Mouse (Mus musculus): Measurements from ENCODE around the gene Slc13a3.
A peak's percentile ranks its signal among the peaks of the same experiment; 100 is the strongest.

The Slc13a3 gene

DNA sequence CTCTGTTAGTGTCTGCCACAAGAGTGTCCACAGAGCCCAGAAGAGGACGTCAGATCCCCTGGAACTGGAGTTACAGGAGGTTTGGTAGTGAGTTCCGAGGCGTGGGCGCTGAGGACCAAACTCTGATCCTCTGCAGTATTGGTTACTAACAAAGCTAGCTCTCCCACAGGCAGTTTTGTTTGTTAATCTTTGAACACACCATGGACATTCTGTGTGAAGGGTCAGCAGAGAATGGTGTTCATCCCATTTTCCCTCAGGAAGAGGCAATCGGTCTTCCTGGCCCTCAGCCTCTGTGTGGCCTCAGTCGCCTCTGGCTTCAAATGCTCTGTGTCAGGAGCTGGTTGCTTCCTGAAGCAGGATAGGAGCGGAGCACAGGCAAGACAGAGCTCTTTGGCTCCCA, 2.4 kb upstream of the Slc13a3 start:
- no peak for DNase-seq

DNA sequence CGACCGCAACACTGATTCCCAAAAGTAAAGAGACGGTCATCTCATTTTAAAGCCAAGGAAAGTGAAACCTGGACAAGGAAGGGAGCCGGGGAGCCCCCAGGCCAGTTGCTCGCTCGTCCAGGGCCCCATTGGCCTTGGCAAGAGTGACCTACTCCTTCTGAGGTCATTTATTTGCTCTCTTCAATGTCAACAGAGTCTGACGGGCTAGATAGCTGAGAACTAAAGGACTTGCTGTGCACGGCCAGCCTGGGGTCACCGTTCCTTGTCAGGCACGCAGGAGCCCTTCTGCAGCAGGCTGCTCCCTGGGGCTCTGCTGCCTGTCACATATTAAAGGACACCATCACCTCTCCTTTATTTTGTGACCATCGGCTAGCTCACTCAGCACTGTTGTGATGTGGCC, 1.1 kb downstream of the Slc13a3 start:
- no peak for DNase-seq

DNA sequence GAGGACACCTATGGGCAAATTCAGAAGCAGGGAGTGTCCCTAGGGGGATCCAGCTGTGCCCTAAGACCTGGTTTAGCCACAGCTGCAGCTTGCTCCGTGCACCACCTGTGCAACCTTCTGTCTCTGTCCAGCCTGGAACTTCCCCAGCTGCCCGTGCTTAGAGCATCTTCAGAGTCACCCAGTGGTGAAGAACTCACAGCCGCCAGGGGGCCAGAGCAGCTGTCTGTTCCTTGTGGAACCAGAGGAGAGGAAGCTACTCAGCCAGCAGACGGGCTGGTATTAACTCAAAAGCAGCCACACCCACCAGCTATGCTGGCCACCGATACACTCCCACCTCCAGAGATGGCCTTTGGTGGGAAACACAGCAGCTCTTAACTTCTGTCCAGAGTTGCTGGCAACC, 2.9 kb downstream of the Slc13a3 start:
- DNase-seq = peak; percentile 37

DNA sequence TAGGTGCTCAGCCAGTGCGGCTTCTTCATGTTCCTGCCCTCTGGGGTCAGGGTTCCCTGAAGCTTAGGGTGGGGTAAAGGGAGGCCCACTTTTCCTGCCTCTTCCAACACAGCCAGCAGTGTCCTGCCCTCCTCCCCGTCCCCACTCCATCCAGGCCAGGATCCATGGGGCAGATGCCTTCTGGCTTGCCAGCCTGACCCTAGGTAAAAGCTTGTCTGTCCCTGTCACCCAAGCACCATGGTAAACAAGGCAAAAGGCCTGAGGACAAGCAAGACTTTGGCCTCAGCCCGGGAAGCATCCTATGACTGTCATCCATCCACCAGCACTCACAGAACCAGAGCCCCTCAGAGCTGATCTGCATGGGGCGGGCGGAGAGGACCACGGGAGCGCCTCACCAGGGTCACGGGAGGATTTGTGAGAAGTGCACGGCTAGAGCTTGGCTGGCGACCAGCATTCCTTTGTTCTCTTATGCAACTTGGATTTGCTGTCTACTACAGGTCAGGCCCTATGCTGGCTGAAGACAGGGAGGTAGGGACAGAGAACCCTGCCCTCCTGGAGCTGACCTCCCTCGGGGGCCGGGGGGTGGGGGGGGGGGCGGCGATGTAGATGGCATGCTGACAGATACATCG, 5.1 kb downstream of the Slc13a3 start:
- no peak for DNase-seq

DNA sequence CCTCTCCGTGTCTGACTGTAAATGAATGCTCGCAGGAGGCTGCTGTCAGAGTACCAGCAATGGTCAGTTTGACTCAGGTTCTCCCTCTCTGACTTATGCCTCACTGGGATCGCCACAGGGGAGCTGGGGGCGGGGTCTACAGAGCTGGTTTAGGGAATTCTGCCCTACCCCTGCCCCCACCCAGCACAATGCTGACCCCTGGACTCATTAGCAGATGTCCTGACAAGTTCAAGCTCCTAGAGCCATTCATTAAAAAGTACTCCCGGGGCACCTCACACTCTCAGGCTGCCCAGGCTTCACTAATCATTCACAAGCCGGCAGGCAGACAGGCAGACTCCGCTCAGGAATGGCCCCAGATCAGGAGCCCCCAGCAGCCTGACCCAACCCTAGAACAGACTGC, 13.4 kb downstream of the Slc13a3 start:
- no peak for DNase-seq

DNA sequence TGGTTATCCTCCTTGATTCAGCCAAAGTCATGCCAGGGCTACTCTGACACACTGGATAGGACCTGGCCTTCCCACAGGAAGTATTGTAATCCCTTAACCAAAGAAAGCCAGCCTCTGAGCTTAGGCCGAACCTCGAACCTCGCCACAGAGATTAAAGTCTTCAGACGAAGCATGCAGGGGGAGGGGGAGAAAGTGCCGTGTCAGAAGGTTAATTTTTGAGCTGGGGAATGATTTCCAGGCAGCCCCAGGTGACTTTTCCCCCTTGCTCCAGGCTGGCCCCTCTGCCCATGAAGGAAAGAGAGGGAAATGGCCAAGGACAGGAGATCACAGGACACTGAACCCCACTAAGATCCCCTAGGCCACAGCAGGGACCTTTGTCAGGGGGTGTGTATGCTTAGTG, 14.8 kb downstream of the Slc13a3 start:
- no peak for DNase-seq

DNA sequence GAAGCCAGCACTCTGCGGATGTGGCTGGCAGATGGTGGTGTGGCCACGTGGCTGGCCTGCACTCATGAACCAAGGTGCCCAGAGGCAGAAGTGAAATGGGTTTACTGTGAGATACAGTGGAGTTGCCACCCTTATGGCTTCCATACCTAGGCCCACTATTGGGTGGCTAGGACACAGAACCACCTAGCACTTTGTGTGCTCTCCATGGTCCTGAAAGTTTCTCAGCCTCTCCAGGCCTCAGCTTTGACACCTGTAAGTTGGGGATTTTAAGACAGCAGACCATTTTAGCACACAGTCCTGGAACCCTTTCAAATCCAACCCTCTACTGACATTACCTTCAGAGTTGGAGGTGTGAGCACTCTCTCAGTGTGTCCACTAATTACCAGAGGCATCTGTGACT, 16.3 kb downstream of the Slc13a3 start:
- DNase-seq = no peak

DNA sequence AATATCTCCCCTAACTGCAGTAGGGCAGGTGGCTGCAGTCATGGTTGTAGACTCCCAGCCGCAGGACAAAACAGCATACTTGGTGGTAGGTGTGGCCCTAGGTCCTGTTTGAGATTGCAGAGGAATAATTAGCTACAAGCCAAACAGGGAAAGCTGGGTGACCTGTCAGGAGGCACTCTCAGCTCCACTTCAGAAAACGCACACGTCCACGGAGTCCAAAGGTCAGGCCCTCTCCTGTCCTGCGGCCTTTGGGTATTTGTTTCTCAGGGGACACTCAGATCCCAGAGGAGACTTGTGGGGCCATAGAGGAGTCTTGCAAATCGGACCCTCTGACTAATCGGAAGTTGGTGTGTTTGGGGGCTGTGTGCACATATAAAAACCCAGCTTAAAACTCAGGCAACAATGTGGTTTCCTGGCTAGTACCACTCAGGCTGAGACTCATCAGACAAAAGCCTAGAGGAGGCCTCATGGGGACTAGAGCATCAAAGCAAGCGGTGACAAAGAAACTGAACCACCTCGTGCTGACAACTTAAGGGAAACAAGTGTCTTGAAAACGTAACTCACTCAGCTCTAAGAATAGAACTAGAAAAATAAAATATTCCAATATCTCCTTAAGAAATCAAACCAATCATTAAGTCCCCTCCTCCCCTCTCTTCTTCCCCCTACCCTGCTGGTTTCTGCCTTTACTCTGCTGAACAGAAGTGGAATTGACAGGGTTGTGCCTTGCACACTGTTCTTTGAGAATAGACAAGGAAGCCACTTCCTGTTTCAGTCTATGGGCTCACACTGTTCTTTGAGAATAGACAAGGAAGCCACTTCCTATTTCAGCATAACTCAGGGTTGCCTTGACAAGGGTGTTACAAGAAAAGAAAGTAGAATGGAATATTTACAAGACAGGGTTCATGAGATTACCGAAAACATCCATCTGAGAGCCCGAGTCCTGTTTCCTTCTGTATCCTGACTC, 20.0 kb downstream of the Slc13a3 start:
- DNase-seq = no peak

DNA sequence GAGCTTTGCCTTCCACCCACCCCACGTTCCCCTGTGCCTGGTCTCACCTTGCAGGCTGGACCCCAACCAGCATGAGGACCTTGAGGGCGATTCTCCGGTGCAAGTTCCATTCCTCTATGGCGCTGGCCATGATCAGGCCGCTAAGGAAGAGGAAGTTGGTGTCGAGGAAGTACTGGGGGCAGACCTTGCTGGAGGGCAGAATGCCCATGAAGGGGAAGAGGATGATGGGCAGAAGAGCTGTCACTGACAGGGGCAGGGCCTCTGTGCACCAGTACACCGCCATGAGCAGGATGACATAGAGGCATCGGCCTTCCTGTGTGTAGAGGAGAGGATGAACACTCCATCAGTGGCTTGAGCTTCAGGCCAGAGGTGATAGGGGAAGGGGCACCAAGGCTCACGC, 24.6 kb downstream of the Slc13a3 start:
- no peak for DNase-seq

DNA sequence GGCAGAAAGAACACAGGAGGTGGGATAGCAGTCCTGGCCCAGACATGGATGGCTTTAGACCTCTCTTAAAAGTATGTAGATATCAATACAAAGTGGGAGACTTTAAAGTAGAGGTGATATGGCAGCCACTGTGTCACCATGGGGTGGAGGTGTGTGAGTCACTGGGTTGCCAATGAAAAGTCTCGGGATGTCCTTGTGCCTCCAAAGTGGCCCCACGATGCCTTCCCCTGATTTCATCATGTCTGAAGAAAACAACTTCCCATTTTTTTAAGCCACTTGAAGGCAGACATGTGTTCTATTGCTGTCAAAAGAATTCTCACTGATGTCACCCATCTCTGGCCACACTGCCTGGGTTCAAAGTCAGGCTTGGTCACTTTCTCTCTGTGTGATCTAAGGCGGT, 28.2 kb downstream of the Slc13a3 start:
- no peak for DNase-seq

DNA sequence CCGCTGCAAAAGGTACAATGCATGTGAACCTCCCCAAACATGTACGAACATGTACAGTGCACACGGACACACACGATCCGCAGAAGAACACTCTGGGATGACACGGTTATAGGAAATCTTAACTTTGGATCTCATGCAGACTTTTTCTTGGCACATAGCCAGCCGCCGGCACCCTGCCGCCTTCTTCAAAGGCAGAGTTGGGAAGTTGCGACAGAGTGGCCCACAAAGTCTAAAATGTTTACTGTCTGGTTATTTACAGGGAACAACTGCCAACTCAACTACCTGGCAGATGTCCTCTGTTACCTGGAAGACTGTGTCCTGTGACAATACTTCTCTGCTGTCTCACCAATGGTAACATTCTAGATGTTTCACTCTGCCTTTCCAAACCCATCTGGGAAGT, 30.0 kb downstream of the Slc13a3 start:
- DNase-seq = peak; percentile 35

DNA sequence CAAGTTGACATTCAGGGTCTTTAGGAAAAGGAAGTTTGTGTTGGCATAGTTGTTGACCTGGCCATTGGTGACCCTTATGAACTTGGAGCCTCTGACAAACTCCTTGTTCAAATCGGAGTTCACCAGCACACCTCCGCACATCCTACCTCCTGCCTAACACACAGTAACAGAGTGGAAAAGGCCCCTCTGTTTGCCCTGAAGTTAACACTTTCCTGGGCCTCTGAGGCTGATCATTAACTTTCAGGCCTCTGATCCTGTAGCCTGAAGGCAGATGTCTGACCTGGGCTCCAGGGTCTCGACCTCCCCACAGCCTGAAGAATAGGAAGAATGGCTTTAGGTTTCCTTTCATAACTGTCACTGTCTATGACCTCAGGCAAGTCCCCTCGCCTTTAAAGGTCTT, 31.4 kb downstream of the Slc13a3 start:
- DNase-seq = no peak

DNA sequence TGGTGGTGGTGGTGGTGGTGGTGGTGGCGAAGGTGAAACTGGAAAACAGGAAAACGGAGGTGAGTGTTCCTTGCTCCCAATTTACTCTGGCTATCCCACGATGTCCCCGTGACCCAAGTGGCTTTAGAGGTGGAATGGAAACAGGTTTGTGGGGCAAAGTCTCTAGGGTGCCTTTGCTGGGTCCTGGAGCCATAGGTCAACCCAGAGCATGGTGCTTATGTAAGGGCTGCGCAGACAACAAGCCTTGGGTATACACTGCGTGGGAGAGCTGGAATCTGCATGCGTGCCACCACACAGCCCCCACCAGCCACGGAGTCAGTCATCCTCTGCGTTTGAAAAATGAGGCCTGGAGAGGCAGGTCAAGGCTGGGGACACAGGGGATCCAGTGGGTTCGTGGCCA, 33.4 kb downstream of the Slc13a3 start:
- no peak for DNase-seq

DNA sequence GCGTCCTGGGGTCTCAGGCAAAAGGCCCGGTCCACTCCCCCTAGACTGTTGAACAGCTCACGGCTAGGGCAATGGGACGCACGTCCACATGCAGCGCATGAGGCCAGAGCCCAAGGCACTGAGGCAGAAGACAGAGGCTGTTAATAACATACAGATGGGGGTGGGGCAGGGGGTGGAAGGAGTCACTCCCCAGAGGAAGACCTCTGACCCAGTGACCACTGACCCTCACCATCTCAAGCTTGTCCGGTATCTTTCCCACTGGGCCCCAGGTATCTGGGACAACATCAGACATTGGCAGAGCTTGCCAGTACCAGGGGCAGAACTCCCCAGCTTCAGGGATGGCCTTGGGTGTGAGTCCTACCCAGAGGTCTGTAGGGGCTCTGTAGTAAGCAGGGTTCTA, 34.1 kb downstream of the Slc13a3 start:
- DNase-seq = no peak

DNA sequence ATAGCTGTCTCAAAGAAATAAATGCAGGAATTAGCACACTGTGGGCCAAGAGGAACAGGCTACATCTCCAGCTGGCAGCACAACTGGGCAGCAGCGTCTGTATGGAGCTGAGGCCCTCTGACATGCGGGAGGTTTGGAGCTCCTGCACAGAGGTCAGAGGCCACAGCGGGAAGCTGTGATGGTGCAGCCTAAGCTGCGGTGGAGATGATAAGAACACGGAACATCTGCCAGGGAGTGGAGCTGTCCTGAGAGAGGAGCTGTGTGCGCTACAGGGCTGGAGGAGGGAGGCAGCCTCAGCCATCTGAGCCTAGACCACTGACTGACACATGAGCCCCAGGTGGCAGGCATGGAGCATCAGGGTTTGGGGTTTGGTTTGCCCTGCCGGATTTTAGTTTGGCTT, 44.3 kb downstream of the Slc13a3 start:
- no peak for DNase-seq

DNA sequence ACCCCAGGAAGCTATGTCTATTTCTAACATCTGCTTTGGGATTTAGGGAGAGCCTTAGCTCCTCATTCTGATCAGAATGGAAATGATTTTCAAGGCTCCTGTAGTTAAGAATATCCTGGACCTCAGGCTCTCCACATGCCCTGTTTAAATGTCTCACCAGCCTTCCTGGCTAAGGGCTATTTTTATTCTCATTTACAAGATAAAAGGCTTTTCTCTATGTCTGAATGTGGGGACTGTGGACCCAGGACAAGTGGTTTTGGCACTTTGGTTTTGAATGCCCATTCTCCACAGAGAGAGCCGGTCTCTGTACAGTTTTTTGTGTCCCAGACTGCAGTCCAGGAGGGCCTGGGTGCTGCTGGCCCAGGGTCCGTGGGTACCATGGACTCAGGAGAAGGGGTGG, 52.8 kb downstream of the Slc13a3 start:
- no peak for DNase-seq

DNA sequence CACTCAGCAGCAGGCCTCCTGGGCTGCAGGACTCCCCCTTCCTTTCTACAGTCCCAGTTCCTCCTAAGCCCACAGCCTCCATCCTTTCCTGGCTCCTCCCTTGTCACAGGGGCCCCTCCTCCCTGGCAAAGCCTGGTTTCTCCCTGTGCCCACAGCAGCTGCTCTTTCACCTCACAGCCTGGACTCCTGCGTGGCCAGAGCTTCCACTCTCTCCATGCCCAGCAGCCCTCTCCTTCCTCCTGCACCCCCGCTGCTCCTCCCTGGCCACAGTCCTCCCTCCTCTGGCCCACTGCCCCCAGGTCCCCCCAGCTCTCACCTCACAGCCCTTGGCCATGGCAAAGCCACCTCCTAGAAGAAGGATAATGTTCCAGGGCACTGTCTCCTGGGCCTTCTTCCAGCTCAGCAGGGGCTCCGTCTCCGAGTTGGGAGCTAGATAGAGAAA, 53.3 kb downstream of the Slc13a3 start:
- DNase-seq = peak; percentile 18

DNA sequence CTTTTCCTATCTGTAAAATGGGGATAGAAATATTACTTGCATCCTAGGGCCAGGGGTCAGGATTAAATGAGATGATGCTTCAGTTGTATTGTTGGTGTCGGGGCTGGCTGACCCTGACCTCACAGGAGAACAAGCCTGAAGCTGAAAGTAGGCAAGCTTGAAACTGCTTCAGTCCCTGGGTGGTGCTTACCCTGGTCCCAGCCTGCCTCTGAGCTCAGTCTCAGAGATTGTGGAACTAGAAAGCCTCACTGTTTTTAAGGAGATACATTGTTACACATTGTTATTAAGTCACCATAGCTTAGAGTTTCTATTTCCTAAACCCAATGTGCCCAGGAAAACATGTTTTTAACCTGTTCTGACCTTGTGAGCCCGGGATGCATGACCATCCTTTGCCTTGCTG, 54.5 kb downstream of the Slc13a3 start:
- DNase-seq = no peak

DNA sequence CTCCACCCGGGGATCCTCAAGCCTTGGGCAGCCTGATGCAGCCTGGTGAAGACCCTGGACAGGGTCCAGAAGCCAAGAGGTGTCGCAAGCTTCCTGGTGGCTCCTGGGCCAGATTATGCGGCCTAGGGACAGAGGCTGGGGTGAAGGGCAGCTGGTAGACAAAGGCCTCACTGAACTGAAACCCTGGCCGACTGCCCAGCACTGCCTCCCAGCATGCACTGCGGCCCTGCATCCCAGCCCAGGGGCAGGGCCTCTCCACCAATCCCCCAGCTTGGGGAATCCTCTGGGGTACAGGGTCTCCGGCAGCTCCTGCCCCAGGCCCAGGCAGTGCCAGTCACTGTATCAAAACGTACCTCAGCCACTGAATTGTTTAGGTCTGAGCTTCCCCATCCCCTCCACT, 55.7 kb downstream of the Slc13a3 start:
- DNase-seq = peak; percentile 69

DNA sequence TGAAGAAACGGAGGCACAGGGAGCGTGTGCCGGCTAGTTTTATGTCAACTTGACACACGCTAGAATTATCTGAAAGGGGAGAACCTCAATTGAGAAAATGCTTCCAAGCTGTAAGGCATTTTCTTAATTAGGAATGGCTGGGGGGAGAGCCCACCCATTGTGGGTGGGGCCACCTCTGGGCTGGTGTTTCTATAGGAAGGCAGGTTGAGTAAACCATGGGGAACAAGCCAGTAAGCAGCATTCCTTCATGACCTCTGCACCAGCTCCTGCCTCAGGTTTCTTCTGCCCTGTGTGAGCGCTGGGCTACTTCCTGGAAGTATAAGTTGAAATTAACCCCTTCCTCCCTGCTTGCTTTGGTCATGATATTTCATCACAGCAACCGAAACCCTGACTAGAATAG, 57.2 kb downstream of the Slc13a3 start:
- no peak for DNase-seq

DNA sequence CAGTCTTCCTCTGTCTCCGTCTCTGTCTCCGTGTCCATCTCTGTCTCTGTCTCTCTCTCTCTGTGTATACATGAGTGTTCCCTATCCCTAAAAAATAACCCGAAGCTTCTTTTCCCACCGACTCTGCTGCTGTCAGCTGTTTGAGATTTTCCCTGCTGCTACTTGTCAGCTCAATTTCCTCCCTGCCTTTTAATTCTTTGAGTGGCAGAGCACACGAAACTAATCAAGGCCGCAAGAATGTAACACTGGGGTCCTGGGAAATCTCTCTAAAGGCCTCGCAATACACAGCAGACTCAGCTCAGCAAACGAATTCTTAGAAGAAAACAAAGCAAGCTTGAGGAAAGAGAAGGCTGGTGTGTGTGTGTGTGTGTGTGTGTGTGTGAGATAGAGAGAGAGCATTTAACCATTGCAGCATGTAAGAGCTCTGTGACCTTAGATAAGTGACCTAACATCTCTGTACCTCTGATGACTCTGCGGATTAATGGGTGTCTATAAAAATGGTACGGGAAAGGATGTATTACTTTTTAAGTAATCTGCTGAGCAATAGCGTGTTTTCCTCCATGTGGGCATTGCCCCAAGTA, 57.8 kb downstream of the Slc13a3 start:
- no peak for DNase-seq

DNA sequence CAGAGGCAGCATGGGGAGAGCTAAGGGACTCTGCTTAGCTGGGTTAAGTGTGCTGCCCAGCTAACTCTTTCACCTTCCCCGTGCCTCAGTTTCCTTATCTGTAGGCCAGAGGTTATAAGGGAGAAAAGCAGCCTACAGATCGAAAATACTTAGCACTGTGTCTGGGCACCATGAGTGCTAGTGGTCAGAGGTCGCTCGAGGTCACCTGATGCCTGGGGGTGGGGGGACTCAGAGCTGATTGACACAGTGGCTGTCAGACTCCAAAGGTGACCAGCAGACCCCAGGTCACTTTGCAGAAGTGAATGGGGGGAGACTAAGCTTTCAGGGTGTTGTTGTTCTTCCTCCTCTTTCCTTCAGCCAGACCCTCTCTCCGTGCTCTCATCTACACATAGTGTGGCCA, 58.7 kb downstream of the Slc13a3 start:
- no peak for DNase-seq

DNA sequence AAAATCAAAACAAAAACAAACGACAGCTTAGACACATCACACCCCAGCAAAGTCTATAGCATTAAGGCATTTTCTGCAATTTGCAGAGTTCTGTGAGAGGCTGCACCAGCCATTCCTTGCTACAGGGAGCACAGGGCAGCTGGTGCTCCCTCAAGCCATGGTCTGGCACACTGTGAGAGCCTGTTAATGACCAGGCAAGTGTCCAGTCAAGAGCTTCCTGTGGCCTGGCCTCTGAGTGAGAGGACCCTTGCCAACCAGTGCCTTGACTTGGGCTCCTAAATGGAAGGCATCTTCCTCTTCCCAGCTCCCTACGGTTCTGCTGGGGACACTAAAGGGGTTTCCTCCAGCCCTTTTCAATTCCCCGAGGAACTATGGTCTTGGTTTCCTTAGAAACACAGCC, 59.1 kb downstream of the Slc13a3 start:
- no peak for DNase-seq

DNA sequence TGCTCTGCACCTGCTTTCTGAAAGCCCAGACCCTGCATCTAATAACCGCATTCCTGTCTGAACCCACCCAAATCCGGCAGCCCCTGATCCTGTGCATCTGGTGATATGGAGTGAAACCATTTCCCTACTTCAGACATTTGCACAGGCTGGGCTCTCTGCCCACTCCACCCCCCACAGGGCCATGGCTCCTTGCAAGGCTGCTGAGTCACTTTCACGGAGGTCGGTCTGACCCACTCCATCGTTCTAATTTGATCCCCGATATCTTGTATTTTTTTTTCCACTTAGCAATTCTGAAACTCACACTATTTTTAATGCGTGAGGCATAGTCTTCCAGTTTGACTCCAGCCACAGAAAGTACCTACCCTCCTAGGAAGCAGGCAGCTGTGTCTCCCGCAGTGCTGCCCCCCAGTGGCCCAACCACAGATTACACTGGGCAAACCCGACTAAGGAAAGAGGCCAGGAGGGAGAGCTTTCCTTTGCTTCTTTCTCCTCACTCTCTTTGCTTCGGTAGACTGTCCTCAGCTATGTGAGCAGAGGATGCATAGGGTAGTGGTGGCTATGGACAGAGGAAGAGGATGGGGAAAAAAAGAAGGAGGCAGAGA, 65.2 kb downstream of the Slc13a3 start:
- DNase-seq = peak; percentile 61

Data from right cerebral cortex, postnatal 14 days (tissue).